Mouse (Mus musculus): Measurements from ENCODE around the gene Nup37.
A peak's percentile ranks its signal among the peaks of the same experiment; 100 is the strongest.

The Nup37 gene

DNA sequence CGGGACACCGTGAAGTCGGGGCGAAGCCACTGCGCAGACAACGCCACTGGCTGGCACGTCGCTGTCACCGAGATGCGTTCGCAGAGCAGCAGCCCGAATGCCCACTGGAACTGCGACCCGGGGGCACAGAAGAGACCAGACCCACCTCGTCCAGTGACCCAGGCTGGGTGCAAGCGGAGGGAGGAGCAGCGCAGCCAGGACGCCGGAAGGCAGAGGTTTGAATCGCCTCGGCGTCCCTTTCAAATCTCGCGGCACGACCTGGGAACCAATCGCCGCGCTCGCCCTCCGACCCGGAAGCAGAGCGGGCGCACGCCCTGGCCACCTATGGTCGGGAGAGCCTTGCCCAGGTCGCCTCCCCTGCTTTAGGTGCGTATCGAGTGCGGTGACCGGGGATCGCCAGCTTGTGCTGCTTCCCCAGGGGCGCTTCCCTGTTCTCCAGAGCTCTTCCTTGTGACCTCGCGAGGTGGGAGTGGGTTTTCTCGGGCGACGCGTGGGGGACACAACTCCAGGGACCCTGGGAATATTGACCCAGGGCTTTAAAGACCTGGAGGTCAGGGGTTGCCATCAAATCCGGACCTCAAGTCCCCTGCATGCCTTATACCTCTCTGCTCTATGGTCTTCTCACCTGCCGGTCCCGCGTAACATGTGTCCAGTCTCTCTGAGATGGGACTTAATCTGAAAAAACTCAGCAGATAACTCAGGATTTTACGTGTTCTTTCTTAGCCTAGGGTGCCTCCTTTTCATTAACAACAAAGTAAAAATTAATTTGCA lies at the start of gene Nup37, which contains the start of gene Parpbp:
Gene Nup37, plus strand, starts transcription at position 286 of the 771 bp plus-strand sequence.
Gene Parpbp, minus strand, starts transcription at position 235 of the 771 bp plus-strand sequence.
- peak; percentile 94 for DNase-seq

DNA sequence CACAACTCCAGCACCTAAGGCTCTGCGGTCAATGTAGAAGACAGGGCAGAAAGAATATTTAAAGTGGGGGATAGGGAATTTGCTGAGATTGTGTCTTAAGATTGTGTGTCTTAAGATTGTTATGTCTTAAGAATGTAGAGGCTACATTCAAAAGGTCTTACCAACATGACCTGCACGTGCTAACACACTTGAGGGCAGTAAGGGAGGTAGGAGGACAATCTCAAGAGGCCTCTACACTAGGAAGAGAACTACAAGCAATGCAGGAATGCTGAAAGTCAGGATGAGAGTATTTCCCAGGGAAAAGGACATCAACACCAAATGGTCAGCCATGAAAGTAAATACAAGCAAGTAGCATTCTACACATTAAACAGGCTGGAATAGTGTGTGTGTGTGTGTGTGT lies 40.6 kb upstream of the Nup37 start:
- DNase-seq: no peak

- no peak for DNase-seq
These were observed 33.5 kb upstream of the Nup37 start for GRCm38 (mm10) chr10:88113290-88113689.

- peak; percentile 18 for DNase-seq
These were observed 27.1 kb upstream of the Nup37 start for GRCm38 (mm10) chr10:88119721-88120120.

GRCm38 (mm10) chr10:88135630-88136029 lies 11.2 kb upstream of the Nup37 start:
- no peak for DNase-seq

- DNase-seq: peak; percentile 2
These were observed 605 bp upstream of the Nup37 start for GRCm38 (mm10) chr10:88146187-88146586.

- DNase-seq: no peak
These were observed 3.6 kb downstream of the Nup37 start for GRCm38 (mm10) chr10:88150381-88150780.

GRCm38 (mm10) chr10:88151658-88152057 lies 4.9 kb downstream of the Nup37 start:
- no peak for DNase-seq

- DNase-seq: no peak
These were observed 15.3 kb downstream of the Nup37 start for GRCm38 (mm10) chr10:88162096-88162495.

DNA sequence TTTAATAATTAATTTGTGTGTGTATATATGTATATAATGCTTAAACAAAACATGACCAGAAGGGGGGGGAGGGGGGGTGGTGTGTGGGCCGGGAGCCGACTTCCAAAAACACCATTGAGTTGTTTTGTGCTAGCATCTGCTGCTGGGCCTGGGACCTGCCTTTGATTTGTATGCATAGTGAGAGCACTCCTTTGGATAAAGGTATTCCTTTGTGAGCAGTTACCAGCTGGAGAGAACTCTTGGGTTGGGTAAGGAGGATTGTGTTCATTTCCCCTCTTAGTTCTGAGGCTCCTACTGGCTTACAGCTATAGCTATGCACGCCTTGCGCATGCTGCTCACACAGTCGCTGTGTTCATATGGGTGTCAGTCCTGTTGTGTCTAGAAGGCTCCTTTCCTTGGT lies 15.9 kb downstream of the Nup37 start:
- DNase-seq: no peak

DNA sequence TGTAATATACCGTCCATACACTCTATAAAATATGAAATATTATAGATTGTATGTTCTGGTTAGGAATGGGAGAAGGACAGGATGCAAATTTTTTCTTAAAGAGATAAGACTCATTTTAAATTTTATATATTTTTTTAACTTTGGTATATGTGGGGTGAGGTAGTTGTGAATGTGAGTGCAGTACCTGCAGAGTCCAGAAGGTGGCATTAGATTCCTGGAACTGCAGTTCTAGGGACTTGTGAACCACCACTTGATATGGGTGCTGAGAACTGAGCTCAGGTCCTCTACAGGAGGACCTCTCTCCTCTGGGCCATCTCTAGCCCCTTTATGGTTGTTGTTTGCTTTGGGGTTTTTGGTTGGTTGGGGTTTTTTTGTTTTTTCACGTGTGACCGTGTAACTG lies 19.4 kb downstream of the Nup37 start:
- no peak for DNase-seq

DNA sequence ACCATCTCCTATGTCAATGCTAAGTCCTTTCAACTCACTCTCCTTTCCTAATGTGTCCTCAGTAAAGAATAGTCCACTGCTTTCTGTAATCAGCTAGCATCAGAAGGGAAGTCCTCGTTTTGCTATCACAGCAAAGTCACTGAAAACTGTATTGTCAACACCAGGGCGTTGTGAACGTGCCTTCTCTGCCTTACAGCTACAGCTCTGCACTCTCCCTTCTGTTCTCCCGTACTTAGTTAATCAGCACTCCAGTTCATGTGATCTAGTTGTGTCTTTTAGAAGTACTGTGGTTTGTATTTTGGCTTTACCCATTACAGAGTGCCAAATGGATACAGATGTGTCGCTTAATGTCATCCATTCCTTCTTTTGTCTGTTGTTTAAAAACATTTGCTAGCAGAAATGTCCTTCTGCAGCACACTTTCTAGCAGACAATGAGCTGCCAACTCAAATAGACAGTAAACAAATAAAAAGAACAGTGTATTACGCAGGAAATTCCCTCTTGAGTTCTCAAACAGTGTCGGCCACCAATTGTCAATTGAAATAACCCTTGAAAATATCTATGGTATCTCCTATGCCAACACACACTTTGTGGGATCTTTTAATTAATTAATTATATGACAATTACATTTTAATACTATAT lies 20.8 kb downstream of the Nup37 start:
- DNase-seq: no peak

GRCm38 (mm10) chr10:88200541-88200940 lies 53.7 kb downstream of the Nup37 start:
- DNase-seq: peak; percentile 16

- peak; percentile 95 for DNase-seq
These were observed 54.3 kb downstream of the Nup37 start, which contains the start of gene Washc3 for GRCm38 (mm10) chr10:88200951-88201638. Gene Washc3, plus strand, starts transcription at chr10:88201093.

- DNase-seq: no peak
These were observed 54.9 kb downstream of the Nup37 start for GRCm38 (mm10) chr10:88201650-88202049.

- no peak for DNase-seq
These were observed 55.8 kb downstream of the Nup37 start for GRCm38 (mm10) chr10:88202581-88202980.

- no peak for DNase-seq
These were observed 56.4 kb downstream of the Nup37 start for GRCm38 (mm10) chr10:88203236-88203635.

GRCm38 (mm10) chr10:88212644-88213043 lies 65.9 kb downstream of the Nup37 start:
- no peak for DNase-seq

DNA sequence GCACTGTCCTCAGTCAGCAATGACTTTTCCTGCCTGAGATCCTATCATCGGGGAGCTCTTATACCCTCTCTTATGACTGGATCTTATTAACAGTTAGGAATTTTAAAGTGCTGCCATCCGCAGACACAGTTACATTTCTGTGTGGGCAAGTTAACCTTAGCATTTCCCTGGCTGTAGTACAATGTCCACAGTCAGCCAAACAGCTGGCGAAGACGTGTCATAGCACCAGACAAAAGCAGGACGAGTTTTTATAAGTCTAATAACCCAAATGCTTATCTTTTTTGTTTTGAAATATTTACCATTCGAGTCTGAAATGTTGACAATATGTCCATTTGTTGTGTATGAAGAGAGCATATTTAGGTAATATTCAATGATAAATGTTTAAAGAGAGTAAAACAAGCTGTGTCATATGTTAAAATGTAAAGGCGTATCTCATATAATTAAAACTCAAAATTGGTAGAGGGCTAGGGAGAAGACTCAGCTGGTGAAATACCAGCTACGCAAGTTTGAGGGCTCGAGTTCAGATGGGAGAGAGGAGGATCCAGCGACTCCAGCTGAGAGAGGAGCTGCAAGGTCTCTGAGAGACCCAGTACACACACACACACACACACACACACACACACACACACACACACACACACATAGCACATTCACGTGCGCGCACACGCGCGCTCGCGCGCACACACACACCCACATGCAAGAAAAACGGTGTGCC lies 68.2 kb downstream of the Nup37 start:
- no peak for DNase-seq

DNA sequence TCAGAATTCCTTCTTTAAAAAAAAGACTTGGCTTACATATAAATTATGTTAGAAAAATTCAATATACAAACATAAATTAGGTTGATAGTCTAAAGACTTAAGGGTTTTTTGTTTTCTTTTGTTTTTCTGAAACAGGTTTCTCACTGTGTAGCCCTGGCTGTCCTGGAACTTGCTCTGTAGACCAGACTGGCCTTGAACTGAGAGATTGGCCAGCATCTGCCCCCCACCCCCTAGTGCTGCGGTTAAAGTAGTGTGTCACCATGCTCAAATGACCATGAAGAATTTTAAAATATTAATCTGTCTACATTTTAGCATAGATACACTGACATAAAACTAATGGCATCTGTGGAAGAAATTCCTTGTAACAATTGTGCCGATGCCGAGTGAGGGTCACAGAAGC lies 71.4 kb downstream of the Nup37 start:
- no peak for DNase-seq

- no peak for DNase-seq
These were observed 74.9 kb downstream of the Nup37 start for GRCm38 (mm10) chr10:88221718-88222117.

DNA sequence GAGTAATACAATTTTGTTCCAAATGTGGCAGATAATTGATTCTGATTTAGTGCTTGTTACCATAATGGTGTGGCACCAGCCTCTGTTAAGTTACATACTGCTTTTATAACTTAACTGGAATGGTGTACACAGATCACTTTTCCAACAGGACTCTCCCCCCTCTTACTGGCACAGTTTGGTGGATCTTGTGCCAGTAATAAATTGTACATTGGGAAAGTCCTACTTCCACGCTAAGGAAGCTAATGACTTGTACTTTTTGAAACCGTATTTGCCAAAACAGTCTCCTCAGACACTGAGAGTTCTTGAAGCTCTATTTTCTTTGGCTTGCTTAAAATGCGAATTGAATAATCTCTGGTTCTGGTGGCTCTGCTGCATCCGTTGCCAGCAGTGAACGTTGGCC lies 78.6 kb downstream of the Nup37 start:
- DNase-seq: no peak

GRCm38 (mm10) chr10:88227962-88228361 lies 81.2 kb downstream of the Nup37 start:
- no peak for DNase-seq
